Mouse (Mus musculus) MEL (cell line): ENCODE measurements around the gene Chrng.

ENCODE experiments used
- BHLHE40 ChIP-seq: IDR thresholded peaks from 2 replicates; pipeline ENCODE4 v1.6.1; 2012; ENCODE audit warnings: low read depth, mild to moderate bottlenecking, inconsistent platforms, low read length, improper control_type of control experiment, borderline replicate concordance
- CTCF ChIP-seq, 3 experiments: IDR thresholded peaks in 2 of 3; conservative IDR thresholded peaks in 1 of 3; 2 replicates each; pipeline ENCODE4 v1.5.1; 2011 to 2012; ENCODE audit warnings: low read length in 3 of 3, low read depth in 2 of 3, mild to moderate bottlenecking in 2 of 3, improper control_type of control experiment in 1 of 3, inconsistent platforms in 1 of 3, mixed read lengths in 1 of 3, moderate library complexity in 1 of 3; ENCODE audit not compliant: control insufficient read depth in 1 of 3, insufficient read depth in 1 of 3, poor library complexity in 1 of 3, severe bottlenecking in 1 of 3
- E2F4 ChIP-seq: IDR thresholded peaks from 2 replicates; pipeline ENCODE4 v1.6.1; 2011; ENCODE audit warnings: low read depth, low read length, improper control_type of control experiment, borderline replicate concordance
- EP300 ChIP-seq, 2 experiments: IDR thresholded peaks; 2 replicates each; pipeline ENCODE4 v1.6.1; 2011; ENCODE audit warnings: improper control_type of control experiment in 2 of 2, low read length in 2 of 2, low read depth in 1 of 2, mild to moderate bottlenecking in 1 of 2
- GABPA ChIP-seq: IDR thresholded peaks from 2 replicates; pipeline ENCODE4 v1.6.1; 2012; ENCODE audit warnings: low read depth, mild to moderate bottlenecking, inconsistent platforms, low read length, improper control_type of control experiment, moderate library complexity
- MEF2A ChIP-seq: IDR thresholded peaks from 2 replicates; pipeline ENCODE4 v1.6.1; 2014; ENCODE audit warnings: low read depth, mild to moderate bottlenecking, inconsistent platforms, low read length, improper control_type of control experiment; ENCODE audit not compliant: poor library complexity, insufficient replicate concordance, severe bottlenecking; ENCODE audit errors: extremely low read depth
- MXI1 ChIP-seq: IDR thresholded peaks from 2 replicates; pipeline ENCODE4 v1.6.1; 2011; ENCODE audit warnings: mild to moderate bottlenecking, low read depth, low read length, improper control_type of control experiment
- MYB ChIP-seq: IDR thresholded peaks from 2 replicates; pipeline ENCODE4 v1.6.1; 2011; ENCODE audit warnings: mild to moderate bottlenecking, low read depth, low read length, improper control_type of control experiment
- POLR2A ChIP-seq, 2 experiments: IDR thresholded peaks; 2 replicates each; pipeline ENCODE4 v1.6.1; 2011 to 2012; ENCODE audit warnings: low read length in 2 of 2, mild to moderate bottlenecking in 2 of 2, control low read depth in 1 of 2, improper control_type of control experiment in 1 of 2, low read depth in 1 of 2, moderate library complexity in 1 of 2; ENCODE audit not compliant: control insufficient read depth in 1 of 2, insufficient read depth in 1 of 2, poor library complexity in 1 of 2
- SIN3A ChIP-seq: IDR thresholded peaks from 2 replicates; pipeline ENCODE4 v1.6.1; 2012; ENCODE audit warnings: low read length, improper control_type of control experiment, inconsistent platforms
- SMC3 ChIP-seq: IDR thresholded peaks from 2 replicates; pipeline ENCODE4 v1.6.1; 2011; ENCODE audit warnings: low read depth, low read length, improper control_type of control experiment
- TBP ChIP-seq: IDR thresholded peaks from 2 replicates; pipeline ENCODE4 v1.8.0; 2011; ENCODE audit warnings: low read depth, low read length, improper control_type of control experiment
- TCF12 ChIP-seq: IDR thresholded peaks from 2 replicates; pipeline ENCODE4 v1.6.1; 2014; ENCODE audit warnings: low read depth, mild to moderate bottlenecking, inconsistent platforms, low read length, improper control_type of control experiment, moderate library complexity

DNA sequence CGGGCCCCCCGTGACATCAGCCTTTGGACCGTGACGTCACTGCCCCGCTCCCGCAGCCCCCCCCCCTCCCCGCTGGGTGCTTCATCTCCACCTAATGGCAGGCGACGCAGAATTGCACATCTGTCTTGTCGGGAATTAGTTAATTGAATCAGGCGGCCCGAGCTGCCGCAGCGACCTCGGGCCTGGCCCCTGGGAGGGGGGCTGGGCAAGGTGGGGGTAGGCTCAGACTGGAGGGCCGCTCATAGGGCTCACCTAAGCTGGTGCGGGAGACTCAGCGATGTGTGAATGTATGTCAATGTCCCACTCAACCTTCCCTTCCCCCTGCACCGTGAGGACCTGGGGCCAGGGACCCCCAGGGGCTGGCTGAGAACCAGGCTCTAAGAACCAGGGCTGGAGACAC is 34.0 kb upstream of the Chrng start:
- TF ChIP-seq POLR2A (IDR thresholded peaks at IDR 0.05; ENCODE audit: control insufficient read depth in 1 of 2, insufficient read depth in 1 of 2, low read depth in 1 of 2, low read length in 2 of 2, poor library complexity in 1 of 2) (no peak), MXI1 (no peak), CTCF (IDR thresholded peaks at IDR 0.05 in 2 of 3, conservative IDR thresholded peaks at IDR 0.05 in 1 of 3; ENCODE audit: control insufficient read depth in 1 of 3, insufficient read depth in 1 of 3, low read depth in 2 of 3, low read length in 3 of 3, poor library complexity in 1 of 3, severe bottlenecking in 1 of 3) (no peak), TBP (no peak), TCF12 (no peak), EP300 (IDR thresholded peaks at IDR 0.05; ENCODE audit: low read depth in 1 of 2, low read length in 2 of 2) (no peak), MYB (no peak), BHLHE40 (no peak), SMC3 (no peak), E2F4 (no peak), MEF2A (no peak), SIN3A (no peak), GABPA (no peak)
